Mouse (Mus musculus) spleen, adult 2 months (tissue): Measurements from ENCODE around the gene Lhfp.

Experiments
- CTCF ChIP-seq: fragments of 200-500 bp; IDR thresholded peaks from 2 replicates; pipeline ENCODE4 v1.5.1; 2011; ENCODE audit warnings: mild to moderate bottlenecking, inconsistent platforms; ENCODE audit not compliant: insufficient read depth, insufficient read length, insufficient replicate concordance; ENCODE audit errors: extremely low read depth
- POLR2A ChIP-seq: fragments of 200-500 bp; IDR thresholded peaks from 2 replicates; pipeline ENCODE4 v1.6.1; 2011; ENCODE audit warnings: low read depth, low read length, inconsistent platforms

DNA sequence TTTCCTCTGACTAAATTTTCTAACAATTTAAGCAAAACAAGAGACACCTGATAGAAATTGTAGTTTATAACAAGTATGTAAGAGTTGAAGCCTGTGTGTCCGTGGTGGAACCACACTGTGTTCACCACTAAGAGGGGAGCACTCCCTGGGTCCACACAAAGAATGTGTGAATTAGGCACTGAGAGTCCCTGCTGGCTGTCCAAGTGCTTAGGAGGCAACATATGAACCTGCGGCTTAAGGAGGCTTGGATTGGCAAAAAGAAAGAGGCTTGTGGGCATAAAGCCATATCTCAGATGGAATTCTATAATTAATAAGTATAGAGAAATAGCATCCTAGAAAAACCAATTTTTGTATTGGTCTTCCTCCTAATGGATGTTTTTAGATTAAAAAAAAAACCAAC, 104.2 kb downstream of the Lhfp start:
- no peak for TF ChIP-seq CTCF
- no peak for TF ChIP-seq POLR2A
